Mouse (Mus musculus): ENCODE data around the gene Dcbld2.
A peak's percentile ranks its signal among the peaks of the same experiment; 100 is the strongest.
"Not testable (repeated sequence)": the region's sequence is repeated elsewhere in the genome, so short reads cannot be mapped to it uniquely, and the experiment has no call there.

Gene Dcbld2

GRCm38 (mm10) chr16:58450648-58451047 is 42.4 kb downstream of the Dcbld2 start:
- no peak for DNase-seq (ENCODE audit: low spot score)

DNA sequence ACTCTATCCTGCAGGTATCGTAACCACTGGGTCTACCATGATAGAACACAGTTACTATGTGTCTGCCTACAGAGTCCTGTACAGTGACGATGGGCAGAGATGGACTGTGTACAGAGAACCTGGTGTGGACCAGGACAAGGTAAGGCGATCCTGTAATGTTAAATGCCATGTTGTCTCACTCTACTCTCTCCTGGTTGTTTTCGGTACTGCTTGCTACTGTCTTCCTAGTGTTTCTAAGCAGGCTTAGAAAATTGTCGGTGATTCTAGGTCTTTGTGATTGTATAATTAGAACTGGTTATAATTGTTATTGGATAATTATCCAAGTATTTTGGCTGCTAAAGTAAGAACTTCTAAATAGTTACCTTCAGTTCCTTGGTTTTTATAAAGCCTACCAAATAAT is 43.4 kb downstream of the Dcbld2 start:
- no peak for DNase-seq (ENCODE audit: low spot score)

GRCm38 (mm10) chr16:58453138-58453537 is 44.9 kb downstream of the Dcbld2 start:
- DNase-seq (ENCODE audit: low spot score): no peak

DNA sequence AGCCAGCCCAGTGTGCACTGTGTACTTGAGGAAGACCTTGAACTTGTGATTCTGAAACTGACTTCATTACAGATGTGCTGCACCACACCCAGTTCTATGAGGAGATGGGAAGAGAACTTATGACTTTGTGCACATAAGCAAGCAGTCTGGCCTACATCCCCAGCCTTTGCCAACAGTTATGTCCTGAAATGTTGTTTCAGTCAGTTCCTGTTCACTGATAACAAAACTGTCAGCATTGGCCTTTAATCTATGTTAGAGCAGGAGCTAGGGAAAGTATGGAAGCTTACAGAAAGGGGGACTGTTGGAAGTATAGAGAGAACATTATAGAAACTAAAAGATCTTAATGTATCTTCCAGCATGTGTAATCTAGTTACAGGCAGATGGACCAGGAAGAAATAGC is 45.6 kb downstream of the Dcbld2 start:
- no peak for DNase-seq (ENCODE audit: low spot score)

DNA sequence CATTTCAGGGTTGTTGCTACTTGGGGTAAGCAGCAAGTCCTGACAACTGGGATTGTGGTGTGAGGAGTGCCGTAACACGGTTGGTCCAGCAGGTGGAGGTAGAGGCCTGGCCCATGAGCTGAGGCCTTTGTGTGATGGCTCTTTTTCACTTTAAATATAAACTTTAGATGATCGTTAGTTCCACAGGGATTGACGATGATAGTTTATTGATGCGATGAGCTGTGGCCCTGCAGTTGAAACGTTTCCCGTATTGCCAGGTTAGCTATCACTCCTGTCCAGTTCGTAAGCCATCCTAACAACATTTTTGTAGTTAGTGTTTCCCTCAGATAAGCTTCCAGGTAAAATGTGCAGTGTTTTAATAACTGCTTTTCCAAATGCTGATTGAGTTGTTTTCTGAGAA is 46.4 kb downstream of the Dcbld2 start:
- peak; percentile 54 for DNase-seq (ENCODE audit: low spot score)

DNA sequence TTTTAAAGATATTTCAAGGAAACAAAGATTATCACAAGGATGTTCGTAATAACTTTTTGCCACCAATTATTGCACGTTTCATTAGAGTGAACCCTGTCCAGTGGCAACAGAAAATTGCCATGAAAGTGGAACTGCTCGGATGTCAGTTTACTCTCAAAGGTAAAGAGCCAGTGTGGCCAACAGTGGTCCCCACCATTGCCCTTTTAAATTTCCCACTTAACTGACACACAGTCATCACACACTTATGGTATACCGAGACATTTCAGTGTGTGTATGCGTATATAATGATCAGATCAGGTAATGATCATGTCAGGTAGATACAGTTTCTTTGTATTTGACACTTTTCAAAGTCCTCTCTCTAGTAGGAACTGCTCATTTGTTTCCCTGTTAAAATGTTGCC is 46.9 kb downstream of the Dcbld2 start:
- DNase-seq (ENCODE audit: low spot score): no peak

GRCm38 (mm10) chr16:58456445-58456844 is 48.2 kb downstream of the Dcbld2 start:
- DNase-seq (ENCODE audit: low spot score): no peak

- no peak for DNase-seq (ENCODE audit: low spot score)
Measured at GRCm38 (mm10) chr16:58456991-58457390, 48.7 kb downstream of the Dcbld2 start.

GRCm38 (mm10) chr16:58459966-58460365 is 51.7 kb downstream of the Dcbld2 start:
- DNase-seq (ENCODE audit: low spot score): not testable (repeated sequence)

GRCm38 (mm10) chr16:58460386-58460785 is 52.1 kb downstream of the Dcbld2 start:
- DNase-seq (ENCODE audit: low spot score): no peak

- no peak for DNase-seq (ENCODE audit: low spot score)
Measured at GRCm38 (mm10) chr16:58461856-58462518, 53.7 kb downstream of the Dcbld2 start.

DNA sequence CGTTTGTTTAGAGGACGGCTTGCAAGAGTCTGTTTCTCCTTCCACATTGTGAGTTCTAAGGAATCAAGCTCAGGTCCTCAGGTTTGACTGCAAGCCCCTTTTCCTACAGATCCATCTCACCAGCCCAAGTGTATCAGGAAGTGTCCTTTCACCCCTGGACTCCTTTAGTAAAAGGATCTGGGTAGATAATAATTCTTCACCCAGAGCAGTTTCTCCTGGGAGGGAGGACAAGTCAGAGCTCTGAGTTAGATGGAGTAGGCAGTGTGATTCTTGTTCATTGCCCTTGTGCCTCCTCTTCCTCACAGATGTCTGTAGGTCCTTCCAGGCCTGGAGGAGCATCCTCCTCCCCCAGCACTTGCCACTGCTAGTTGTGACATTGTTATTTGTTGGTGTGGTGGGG is 54.3 kb downstream of the Dcbld2 start:
- no peak for DNase-seq (ENCODE audit: low spot score)

DNA sequence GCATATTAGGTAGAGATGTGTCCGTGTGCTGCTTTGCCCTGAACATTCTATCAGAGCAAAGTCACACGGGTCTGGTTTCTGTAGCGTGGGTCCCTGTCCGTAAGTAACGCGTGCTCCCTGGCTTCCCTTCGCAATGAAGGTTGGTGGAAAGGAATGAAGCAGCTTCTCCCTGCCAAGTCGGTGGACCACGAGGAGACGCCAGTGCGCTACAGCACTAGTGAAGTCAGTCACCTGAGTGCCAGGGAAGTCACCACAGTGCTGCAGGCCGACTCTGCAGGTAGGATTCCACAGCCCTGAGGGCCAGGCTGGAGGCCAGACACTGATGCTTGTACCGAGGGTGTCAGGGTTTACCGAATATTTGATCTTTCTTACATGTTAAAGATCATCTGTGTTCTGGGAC is 55.8 kb downstream of the Dcbld2 start:
- no peak for DNase-seq (ENCODE audit: low spot score)

DNA sequence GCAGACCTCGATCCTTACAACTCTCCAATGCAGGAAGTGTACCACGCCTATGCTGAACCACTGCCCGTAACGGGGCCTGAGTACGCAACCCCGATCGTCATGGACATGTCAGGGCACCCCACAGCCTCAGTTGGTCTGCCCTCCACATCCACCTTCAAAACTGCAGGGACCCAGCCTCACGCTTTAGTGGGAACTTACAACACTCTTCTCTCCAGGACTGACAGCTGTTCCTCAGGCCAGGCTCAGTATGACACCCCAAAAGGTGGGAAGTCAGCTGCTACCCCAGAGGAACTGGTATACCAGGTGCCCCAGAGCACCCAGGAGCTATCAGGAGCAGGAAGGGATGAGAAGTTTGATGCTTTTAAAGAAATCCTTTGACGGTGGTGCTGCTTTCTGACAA is 57.2 kb downstream of the Dcbld2 start:
- no peak for DNase-seq (ENCODE audit: low spot score)

- no peak for DNase-seq (ENCODE audit: low spot score)
Measured at GRCm38 (mm10) chr16:58470061-58470460, 61.8 kb downstream of the Dcbld2 start.

GRCm38 (mm10) chr16:58470841-58471240 is 62.6 kb downstream of the Dcbld2 start:
- no peak for DNase-seq (ENCODE audit: low spot score)

DNA sequence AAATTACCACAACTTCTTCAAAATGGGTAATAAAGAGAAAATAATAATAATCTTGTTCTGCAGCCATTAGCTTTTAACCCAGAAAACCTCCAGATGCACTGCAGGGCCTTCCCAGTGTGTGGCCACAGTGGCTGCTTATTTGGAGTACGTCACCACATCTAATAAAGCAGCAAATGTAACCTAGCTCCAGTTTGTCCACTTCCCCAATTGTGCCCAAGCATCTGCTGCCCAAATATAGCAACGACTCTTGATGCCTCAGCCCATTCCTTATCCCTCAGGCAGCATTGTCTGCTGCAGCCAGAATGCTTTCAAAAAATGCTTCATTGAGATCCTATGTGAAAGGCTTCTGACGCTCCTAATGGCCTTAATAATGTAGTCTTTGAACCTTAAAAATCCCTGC is 66.6 kb downstream of the Dcbld2 start:
- DNase-seq (ENCODE audit: low spot score): no peak

- DNase-seq (ENCODE audit: low spot score): no peak
Measured at GRCm38 (mm10) chr16:58475544-58476154, 67.4 kb downstream of the Dcbld2 start.

DNA sequence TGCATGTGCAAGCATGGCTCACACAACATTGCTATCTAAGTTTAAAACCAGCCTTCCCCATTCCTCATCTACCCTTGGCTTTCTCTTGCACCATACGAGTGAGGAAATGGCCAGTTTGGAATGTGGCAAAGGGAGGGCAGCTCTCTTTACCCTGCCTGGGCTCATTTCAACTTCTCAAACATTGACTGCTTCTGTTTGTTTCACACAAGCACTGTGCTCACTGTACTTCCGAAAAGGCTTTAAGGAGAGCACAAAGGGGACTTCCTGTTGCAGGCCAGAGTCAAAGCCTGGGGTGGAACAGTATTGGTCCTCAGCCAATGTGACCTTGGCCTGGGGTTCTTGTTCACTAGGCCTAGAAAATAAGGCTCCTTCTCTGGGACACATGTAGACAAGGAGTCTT is 68.1 kb downstream of the Dcbld2 start:
- DNase-seq (ENCODE audit: low spot score): no peak

GRCm38 (mm10) chr16:58479898-58480448 is 71.7 kb downstream of the Dcbld2 start:
- DNase-seq (ENCODE audit: low spot score): no peak

GRCm38 (mm10) chr16:58481219-58481905 is 73.1 kb downstream of the Dcbld2 start:
- DNase-seq (ENCODE audit: low spot score): no peak

- no peak for DNase-seq (ENCODE audit: low spot score)
Measured at GRCm38 (mm10) chr16:58481906-58482270, 73.6 kb downstream of the Dcbld2 start.

- no peak for DNase-seq (ENCODE audit: low spot score)
Measured at GRCm38 (mm10) chr16:58482296-58482695, 74.1 kb downstream of the Dcbld2 start.

Data from ovary, postnatal 14 days (tissue).